Mouse (Mus musculus) liver, adult (tissue): Measurements from ENCODE around the gene H2al1a.
"Not testable (repeated sequence)": the region's sequence is repeated elsewhere in the genome, so short reads cannot be mapped to it uniquely, and the experiment has no call there.

Experiments used
- GATA4 ChIP-seq: IDR thresholded peaks from 2 replicates; pipeline ENCODE4 v1.6.1; 2014; ENCODE audit warnings: mild to moderate bottlenecking, low read length; ENCODE audit not compliant: insufficient replicate concordance

Gene H2al1a

DNA sequence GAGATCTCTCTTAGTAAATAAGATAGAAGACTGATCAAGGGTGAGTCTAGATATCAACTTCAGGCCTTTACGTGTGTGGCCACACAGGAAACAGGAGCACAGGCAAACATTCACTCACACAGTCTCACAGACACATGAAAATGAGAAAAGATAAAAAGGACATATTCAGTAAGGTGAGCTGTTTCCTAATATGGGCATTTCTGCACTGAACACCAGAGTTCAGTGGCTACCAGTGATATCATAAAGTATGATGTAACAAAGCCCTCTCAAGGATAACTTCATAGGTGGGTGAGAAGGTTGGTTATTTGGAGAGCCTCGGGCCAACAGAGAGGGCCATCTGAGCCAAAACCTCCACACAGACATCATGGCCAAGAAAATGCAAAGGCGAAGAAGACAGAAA is at the start of gene H2al1a:
H2al1a (plus strand) TSS at position 301 of the 400 bp plus-strand sequence.
- TF ChIP-seq GATA4 = not testable (repeated sequence)

DNA sequence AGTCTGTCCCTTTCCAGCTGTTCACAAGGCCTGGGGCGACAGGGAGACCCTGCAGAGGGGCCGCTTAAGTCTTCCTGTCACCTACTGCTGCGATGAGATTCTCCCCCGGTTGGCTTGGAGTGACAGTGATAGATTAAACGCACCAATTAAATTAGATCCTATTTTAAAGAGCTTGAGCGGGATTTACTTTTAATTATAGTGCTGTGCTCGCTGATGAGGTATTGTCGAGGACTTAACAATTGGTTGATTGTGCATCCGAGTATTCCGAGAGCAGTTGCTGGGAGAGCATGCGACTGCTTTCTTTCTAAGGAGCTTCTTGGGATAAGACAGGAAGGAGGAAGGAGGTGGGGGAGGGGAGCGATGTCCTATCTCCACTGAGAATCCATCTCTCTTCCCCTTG is 48.9 kb upstream of the H2al1a start:
- TF ChIP-seq GATA4 = no peak

DNA sequence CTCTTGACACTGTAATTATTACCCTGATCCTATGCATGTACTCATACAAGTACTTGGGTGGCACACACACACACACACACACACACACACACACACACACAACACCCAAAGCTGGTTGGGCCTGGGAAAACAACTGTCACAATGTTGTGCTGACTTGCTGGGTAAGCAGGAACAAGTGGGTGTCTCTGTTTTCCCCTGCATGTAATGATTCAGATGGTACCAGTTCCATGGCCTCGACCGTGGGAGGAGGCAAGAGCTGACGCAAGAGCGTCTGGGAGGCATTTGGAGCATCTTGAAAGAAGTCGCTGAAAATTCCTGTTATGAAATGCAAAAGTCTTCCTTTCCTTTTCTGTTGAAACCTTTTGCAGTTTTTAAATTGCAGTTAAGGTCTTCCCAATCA is 45.0 kb upstream of the H2al1a start:
- TF ChIP-seq GATA4 = no peak

DNA sequence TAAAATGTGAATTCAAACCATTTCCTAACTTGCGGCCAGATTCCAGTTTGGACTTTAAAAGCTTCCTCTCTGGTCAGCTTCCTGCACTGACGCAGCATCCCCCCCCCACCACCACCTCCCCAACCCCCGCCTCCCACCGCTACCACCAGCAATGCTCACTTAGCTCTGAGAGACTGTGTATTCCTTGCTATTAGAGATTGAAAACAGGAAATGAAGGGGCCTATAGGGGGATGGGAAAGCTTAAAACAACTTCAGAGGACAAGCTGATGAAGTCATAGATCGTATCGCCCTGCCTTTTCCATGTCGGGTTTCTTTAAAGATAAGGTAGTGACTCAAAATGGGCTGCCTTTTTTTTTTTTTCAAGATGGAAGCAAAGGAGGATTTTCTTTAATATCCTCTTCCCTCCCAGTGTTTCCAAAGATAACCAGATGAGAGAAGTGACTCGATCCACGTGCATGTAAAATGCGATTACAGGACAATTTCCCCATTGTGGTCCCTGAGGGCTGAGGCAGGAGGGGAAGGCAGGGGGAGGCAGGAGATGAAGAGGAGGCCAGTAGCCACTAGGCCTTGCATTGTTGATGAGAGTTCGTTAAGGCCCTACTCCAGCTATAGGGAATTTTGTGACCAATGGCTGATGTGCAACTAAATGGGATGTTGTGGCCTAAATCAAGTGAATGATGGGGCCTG is 44.4 kb upstream of the H2al1a start:
- no peak for TF ChIP-seq GATA4

DNA sequence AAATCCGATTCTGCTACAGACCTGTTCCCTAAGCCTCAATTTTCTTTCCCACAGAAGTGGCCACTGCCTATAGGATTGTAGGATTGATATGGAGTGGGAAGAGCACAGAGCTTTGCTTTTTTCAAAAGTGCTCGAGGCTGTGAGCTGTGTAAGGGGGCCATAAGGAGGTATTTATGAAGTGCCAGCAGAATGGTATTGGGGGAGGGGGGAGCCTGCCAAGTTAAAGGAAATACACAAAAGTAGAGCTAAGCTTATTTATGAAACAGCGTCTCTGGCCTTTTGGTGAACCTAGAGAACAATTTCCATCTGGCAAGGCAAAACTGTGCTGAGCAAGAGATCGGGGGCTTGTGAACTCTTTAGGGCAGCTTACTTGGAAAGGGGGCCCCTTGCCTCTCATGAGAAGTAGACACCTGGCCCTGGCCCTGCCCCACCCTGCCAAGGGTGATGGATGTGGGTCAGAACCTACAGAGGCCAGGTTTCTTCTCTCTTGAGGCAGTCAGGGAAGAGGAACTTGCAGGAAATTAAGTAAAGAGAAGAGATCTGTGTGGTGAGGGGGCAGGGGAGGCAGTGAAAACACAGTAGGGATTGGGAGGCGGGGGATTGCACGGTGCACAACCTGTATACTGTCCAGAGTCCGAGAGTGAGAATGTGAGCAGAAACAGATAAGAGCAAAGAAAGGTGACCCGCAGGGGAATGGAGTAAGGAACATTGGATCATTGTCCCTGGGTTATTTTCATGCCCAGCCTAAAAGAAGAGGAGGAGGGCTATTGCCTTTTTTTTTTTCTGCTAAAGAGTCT is 43.3 kb upstream of the H2al1a start:
- no peak for TF ChIP-seq GATA4

DNA sequence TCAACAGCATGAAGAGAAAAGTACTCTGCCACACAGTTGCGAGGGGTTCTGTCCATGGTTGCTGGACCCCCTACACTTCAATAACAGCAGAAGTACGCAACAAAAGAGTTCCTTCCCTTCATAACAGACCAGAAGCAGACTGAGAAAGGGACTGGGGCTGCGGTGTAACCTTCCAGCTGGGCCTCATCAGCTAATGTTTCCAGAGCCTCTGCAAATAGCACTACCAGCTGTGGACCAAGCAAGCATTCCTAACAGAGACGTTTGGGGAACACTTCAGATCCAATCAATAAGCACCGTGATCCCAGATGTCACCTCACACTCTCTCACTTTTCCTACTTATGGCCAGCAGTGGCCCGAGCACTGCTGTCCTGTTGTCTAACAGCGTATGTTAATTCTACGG is 34.1 kb upstream of the H2al1a start:
- TF ChIP-seq GATA4 = no peak

DNA sequence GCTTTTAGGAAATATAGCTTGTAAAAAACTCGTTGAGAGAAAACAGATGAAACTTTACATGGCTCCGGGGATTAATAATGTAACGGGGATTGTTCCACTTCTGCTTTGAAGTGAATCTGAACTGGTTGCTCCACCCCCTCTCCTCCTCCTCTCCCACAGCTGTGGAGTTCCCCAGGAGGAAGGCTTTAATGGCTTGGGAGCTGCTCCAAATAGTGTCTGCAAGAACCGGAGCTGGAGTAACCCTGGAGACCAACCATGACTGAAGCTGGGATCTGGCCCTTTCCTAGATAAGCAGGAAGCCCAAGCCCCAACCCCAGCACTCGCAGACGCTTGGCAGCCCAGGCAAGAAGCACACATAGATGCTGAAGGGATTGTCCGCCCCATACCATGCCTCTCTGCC is 31.3 kb upstream of the H2al1a start:
- no peak for TF ChIP-seq GATA4

DNA sequence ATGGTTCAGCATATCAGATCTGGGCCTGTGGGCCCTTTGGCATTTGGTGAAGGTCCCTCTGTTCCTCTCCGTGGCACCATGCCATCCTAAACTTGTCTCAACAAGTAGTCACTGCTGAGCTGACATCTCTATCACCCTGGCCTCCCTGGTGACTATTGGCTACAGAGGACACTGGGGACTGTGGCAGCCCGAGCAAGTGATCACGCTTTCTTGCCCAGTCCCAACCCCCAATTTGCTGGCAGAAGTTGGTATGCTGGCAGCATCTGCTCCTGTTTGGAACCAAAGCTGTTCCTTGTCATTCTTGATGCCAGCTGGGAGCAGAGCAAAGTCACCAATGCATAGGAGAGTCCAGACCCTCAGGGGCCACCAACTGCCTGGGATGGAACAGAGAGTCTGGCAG is 30.0 kb upstream of the H2al1a start:
- TF ChIP-seq GATA4 = no peak

DNA sequence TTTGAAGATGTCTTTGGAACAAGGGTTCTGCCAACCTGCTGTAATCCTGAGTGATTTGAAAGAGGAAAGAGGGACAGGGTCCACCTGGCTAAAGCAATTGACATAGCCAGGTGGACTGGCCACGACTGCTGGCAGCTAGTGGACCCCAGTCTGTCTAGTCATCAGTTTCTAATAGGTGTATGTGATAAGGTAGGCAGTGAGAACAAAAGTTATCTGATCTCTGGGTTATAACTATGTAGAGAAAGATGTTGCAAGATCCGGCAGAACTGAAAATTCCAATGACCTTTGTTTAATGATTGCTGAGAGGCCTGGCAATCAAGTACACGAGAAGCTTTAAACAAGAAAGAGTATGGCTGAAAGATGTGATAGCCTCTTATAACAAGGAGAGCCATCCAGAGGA is 25.9 kb upstream of the H2al1a start:
- no peak for TF ChIP-seq GATA4

DNA sequence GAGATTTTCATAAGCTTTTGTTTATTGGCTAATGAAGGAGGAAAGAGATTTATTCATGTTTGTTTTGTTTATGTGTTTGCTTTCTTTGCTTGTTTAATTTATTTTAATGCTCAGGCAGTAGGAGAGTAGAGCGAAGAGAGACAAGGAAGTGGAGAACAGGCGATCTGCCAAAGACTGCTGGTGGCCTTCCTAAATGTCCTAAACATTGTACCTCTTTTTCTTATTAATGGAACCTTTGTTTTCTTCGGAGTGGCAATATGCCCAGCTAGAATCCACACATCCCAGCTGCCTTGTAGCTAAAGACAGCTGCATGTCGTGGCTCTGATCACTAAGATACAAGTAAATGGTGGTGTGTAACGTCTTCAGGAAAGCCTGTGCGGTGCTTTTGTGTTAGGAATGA is 22.0 kb upstream of the H2al1a start:
- TF ChIP-seq GATA4 = no peak

DNA sequence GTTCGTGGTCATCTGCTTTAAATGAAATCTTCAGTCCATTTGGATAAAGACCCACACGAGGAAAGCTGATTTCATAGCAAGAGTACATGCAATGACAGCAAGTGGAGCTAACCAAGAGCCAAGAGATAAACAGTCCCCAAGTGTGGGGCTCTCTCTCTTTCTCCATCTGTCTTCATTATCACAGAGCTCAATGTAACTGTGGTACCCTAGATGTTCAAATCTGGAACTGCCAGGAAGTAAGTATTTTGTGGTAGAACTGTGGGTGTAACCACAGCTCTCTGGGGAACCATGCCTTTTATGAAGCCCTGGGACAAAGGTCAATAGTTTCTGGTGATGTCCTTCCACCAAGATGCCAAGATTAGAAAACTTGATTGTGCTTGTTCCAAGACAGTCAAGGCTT is 18.3 kb upstream of the H2al1a start:
- no peak for TF ChIP-seq GATA4

DNA sequence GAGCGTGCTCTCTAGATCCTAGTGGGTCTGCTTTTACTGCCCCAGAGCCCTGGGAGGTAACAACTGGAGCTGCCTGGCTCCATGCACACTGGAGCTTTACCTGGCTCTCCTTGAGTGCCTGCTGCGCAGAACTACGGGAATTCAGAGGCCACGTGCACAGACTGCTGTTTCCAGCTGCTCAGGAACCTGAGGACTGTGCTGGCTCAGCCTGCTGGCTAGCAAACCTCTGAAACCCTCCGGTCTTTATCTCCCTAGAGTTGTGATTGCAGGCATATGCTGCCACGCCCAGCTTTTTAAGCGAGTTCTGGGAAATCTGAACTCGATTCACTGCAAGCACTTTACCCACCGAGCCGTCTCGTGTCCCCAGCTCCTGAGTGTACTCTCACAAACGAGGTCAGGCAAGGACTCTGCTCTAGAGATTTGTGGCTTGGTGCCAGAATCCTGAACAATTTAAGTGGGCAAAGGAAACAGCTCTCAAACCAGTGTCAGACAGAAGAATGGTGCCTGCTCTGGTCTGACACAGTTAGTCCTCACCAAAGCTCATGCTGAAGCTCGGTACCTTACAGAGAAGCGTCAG is 10.7 kb upstream of the H2al1a start:
- TF ChIP-seq GATA4 = no peak

DNA sequence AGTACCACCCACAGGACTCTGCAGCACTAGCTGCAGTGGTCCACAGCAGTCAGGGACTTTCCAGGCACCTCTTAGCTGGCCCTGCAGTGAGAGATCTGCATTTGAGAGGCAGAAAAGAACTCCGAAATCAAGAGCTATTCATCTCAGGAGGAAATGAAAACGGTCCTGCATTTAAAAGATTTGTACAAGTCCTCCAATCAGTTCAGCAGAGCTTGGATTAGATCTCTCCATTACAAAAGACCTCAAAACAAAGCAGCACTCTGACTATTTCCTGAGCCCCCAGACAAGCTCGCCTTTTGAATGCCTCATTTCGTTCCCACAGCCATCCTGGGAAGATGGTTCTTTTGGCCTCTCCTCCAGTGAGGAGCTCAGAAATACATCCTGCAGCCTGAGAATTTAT is 9.8 kb upstream of the H2al1a start:
- TF ChIP-seq GATA4 = no peak

DNA sequence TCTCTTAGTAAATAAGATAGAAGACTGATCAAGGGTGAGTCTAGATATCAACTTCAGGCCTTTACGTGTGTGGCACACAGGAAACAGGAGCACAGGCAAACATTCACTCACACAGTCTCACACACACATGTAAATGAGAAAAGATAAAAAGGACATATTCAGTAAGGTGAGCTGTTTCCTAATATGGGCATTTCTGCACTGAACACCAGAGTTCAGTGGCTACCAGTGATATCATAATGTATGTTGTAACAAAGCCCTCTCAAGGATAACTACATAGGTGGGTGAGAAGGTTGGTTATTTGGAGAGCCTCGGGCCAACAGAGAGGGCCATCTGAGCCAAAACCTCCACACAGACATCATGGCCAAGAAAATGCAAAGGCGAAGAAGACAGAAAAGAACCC is 3.1 kb downstream of the H2al1a start, which contains the start of gene H2al1b:
H2al1b (plus strand) TSS at position 301 of the 400 bp plus-strand sequence.
- not testable (repeated sequence) for TF ChIP-seq GATA4

DNA sequence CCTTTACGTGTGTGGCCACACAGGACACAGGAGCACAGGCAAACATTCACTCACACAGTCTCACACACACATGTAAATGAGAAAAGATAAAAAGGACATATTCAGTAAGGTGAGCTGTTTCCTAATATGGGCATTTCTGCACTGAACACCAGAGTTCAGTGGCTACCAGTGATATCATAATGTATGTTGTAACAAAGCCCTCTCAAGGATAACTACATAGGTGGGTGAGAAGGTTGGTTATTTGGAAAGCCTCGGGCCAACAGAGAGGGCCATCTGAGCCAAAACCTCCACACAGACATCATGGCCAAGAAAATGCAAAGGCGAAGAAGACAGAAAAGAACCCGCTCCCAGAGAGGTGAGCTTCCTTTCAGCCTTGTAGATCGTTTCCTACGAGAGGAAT is 6.3 kb downstream of the H2al1a start, which contains the start of gene H2al1c:
H2al1c (plus strand) TSS at position 301 of the 400 bp plus-strand sequence.
- not testable (repeated sequence) for TF ChIP-seq GATA4

DNA sequence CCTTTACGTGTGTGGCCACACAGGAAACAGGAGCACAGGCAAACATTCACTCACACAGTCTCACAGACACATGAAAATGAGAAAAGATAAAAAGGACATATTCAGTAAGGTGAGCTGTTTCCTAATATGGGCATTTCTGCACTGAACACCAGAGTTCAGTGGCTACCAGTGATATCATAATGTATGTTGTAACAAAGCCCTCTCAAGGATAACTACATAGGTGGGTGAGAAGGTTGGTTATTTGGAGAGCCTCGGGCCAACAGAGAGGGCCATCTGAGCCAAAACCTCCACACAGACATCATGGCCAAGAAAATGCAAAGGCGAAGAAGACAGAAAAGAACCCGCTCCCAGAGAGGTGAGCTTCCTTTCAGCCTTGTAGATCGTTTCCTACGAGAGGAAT is 9.5 kb downstream of the H2al1a start, which contains the start of gene H2al1d:
H2al1d (plus strand) TSS at position 301 of the 400 bp plus-strand sequence.
- TF ChIP-seq GATA4 = not testable (repeated sequence)
